Mouse (Mus musculus): ENCODE results near the gene Kiz. TPM values are rescaled to one million over a fixed set of nuclear protein-coding genes. Genes with fewer than 3 reads are reported as not detected.

Gene Kiz
- polyA plus RNA-seq (2016; fragmentation: Nextera tagmentation; extraction: Ambion mirVana): 24.8 and 26.2 TPM in 2 replicates

DNA sequence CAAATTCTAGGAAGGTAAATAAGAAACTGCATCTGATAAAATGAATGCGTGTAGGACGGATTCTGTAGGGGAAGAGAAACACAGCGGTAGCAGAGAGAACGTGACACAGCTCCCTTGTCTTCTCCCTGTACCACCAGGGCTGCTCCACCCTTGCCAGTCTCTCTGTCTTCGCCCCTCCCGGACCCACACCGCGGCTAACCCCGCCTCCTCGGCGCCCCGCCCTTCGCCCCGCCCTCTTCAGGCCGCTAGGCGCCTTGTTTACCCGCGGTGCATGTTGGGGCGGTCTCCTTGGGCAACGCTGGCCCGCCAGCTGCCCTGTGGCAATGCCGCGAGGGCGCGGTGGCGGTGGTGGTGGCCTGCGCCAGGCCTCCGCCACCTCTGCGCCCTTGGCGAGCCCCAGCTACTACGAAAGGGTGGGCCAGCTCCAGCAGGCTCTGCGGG is at the start of gene Kiz:
Gene Kiz, plus strand, starts transcription at position 266 of the 441 bp plus-strand sequence.
- Histone ChIP-seq H3K9me3 (replicated peaks) (no peaks in the 10 kb centered on the region), H3K27me3 (ENCODE audit: low read depth, poor library complexity, severe bottlenecking) (no peaks in the 10 kb centered on the region), H3K27ac (peak within 1 kb of the TSS; percentile 90), H3K4me1 (peaks cover 11% of the 10 kb centered on the region), H3K36me3 (no peaks in the 10 kb centered on the region), H3K4me3 (peak within 1 kb of the TSS; percentile 75)
- peak; percentile 97 for DNase-seq (ENCODE audit: low spot score)
- WGBS: under 1% methylated on average over 32 of the region's 32 CpGs

DNA sequence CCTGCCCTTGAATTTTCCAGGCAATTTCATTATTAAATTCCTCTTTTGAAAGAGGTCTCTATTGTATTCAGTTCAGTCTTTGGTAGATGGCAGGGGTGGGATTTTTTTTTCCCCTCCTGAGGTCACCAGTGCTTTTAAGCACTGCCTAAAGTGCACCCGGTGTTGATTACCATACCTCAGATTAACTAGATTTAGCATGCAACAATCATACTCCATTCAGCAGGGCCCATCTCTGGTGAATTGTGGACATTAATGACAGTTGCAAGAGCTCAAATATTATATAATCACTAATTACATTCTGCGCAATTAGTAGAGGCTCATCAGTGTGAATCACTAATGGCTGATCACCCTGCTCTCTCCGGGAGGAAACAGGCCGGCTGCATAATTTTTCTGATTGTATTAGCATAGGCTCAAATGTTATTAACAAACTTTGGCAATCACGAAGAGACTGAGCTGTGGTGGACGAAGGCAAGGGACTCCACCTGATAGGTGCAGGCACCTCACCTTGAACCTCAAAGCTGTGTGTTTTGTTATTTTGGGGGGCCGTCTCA is 45.9 kb upstream of the Kiz start:
- Histone ChIP-seq H3K4me3 (no peak overlapping the region), H3K27ac (no peak overlapping the region), H3K27me3 (ENCODE audit: low read depth, poor library complexity, severe bottlenecking) (no peaks in the 10 kb centered on the region), H3K4me1 (no peaks in the 10 kb centered on the region), H3K9me3 (replicated peaks) (no peaks in the 10 kb centered on the region), H3K36me3 (no peaks in the 10 kb centered on the region)
- 90% methylated on average over 7 of the region's 7 CpGs for WGBS
- no peak for DNase-seq (ENCODE audit: low spot score)

DNA sequence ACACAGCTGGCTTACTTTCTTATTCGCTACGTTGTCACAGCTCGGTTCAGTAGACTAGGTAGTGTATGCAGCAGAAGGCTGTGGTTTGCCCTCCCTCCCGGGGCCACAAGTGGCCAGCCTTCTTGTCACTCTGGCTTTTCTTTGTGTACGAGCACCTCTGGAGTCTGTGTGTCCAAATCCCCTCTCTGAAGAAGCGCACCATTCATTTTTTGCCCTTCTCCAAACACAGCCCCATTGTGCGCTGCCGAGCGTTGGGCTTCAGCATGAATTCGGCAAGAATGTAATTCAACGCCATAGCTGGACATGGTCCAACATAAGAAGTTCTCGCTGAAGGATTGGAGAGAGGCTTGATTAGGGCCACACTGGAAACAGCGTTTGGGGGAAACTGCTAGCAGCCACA is 45.0 kb upstream of the Kiz start:
- no peak overlapping the region for H3K4me3 ChIP-seq
- H3K27ac ChIP-seq: no peak overlapping the region
- H3K36me3 ChIP-seq: no peaks in the 10 kb centered on the region
- H3K27me3 ChIP-seq (ENCODE audit: low read depth, poor library complexity, severe bottlenecking): no peaks in the 10 kb centered on the region
- WGBS: 89% methylated on average over 13 of the region's 13 CpGs
- DNase-seq (ENCODE audit: low spot score): no peak
- H3K4me1 ChIP-seq: no peaks in the 10 kb centered on the region
- H3K9me3 ChIP-seq (replicated peaks): no peaks in the 10 kb centered on the region

DNA sequence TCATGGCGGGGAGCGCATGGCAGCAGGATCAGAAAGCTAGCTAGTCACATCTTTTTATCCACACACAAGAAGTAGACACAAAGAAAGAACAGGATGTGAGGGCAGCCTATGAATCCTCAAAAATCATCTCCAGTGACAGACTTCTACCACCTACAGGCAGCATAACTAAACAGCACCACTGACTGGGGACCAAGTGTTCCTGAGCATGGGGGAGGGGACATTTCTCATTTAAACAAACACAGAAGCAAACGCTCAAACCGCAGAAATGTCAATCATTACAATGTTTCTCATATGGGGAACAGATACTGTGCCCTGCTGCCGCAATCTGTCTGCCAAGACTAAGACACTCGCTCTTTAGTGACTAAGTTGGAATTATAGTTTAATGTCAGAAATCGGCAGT is 40.7 kb upstream of the Kiz start:
- H3K4me1 ChIP-seq: no peaks in the 10 kb centered on the region
- H3K4me3 ChIP-seq: no peak overlapping the region
- H3K27me3 ChIP-seq (ENCODE audit: low read depth, poor library complexity, severe bottlenecking): no peaks in the 10 kb centered on the region
- no peak for DNase-seq (ENCODE audit: low spot score)
- H3K9me3 ChIP-seq (replicated peaks): no peaks in the 10 kb centered on the region
- H3K36me3 ChIP-seq: no peaks in the 10 kb centered on the region
- H3K27ac ChIP-seq: no peak overlapping the region
- WGBS: 88% methylated on average over 7 of the region's 7 CpGs

DNA sequence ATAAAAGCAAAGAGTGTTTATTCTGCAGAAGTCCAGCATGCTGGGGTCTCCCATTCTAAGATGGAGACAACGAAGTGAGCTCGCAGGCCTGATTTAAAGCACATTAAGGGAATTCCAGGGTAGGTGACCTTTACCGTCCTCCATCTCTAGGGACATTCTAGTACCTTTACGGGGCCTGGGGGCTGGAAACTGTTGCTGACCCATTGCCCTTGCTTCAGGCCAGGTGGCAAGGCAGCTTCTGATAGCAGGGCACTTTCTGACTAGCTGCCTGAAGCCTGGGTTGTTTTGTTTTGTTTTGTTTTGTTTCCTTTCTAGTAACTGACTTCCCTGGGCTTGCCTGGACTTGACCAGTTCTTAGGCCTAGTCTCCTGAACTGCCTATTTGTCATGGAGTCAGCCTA is 36.6 kb upstream of the Kiz start:
- peaks cover 6% of the 10 kb centered on the region for H3K4me1 ChIP-seq
- H3K4me3 ChIP-seq: no peak overlapping the region
- H3K27ac ChIP-seq: no peak overlapping the region
- DNase-seq (ENCODE audit: low spot score): no peak
- H3K36me3 ChIP-seq: no peaks in the 10 kb centered on the region
- no peaks in the 10 kb centered on the region for H3K9me3 ChIP-seq (replicated peaks)
- WGBS: 80% methylated on average over 4 of the region's 4 CpGs
- no peaks in the 10 kb centered on the region for H3K27me3 ChIP-seq (ENCODE audit: low read depth, poor library complexity, severe bottlenecking)

DNA sequence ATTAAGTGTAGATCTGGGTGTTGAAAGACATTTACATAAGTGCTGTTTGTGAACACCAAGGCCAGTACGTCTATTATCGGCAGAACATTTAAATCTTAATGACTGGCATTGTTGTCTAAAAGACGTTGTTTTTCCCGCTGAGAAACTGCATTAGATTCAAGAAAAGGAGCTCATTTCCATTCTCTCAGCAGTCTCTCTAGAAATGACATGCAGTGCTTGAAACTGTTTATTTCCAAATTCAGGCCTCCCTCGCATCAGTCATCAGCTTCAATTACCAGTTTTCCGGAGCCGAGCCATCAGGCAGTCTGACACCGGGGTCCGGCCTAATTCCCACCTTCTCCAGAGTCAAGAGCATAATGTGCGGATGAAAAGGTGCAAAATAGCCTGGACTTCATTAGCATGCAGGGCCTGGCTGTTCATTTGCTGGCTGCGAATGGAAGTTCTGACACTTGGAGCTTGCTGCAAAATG is 32.1 kb upstream of the Kiz start:
- Histone ChIP-seq H3K9me3 (replicated peaks) (no peaks in the 10 kb centered on the region), H3K36me3 (no peaks in the 10 kb centered on the region), H3K27me3 (ENCODE audit: low read depth, poor library complexity, severe bottlenecking) (peaks cover 20% of the 10 kb centered on the region; the same call in 1 of the 2 replicates), H3K4me3 (no peak overlapping the region), H3K4me1 (peaks cover 11% of the 10 kb centered on the region), H3K27ac (no peak overlapping the region)
- DNase-seq (ENCODE audit: low spot score): no peak
- WGBS: 55% methylated on average over 11 of the region's 11 CpGs

DNA sequence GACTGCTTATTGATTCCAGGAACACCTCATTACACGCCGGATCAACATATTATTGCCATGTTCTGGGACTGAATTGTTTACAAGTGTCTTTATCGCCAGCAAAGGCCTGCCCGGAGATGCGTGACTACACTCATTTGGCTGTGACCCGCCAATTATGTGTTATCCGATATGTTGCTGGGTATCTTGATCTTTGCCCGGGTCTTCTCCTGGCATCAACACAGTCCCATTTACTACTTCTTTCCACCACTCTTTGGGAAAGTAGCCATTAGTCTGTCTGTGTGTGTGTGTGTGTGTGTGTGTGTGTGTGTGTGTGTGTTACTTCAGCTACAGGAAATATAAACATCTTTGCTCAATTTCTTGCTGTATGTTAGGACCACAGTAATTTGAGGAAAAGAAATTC is 31.6 kb upstream of the Kiz start:
- Histone ChIP-seq H3K27ac (no peak overlapping the region), H3K9me3 (replicated peaks) (no peaks in the 10 kb centered on the region), H3K36me3 (no peaks in the 10 kb centered on the region), H3K27me3 (ENCODE audit: low read depth, poor library complexity, severe bottlenecking) (peaks cover 26% of the 10 kb centered on the region), H3K4me1 (peaks cover 11% of the 10 kb centered on the region), H3K4me3 (no peak overlapping the region)
- no peak for DNase-seq (ENCODE audit: low spot score)
- 60% methylated on average over 8 of the region's 8 CpGs for WGBS

DNA sequence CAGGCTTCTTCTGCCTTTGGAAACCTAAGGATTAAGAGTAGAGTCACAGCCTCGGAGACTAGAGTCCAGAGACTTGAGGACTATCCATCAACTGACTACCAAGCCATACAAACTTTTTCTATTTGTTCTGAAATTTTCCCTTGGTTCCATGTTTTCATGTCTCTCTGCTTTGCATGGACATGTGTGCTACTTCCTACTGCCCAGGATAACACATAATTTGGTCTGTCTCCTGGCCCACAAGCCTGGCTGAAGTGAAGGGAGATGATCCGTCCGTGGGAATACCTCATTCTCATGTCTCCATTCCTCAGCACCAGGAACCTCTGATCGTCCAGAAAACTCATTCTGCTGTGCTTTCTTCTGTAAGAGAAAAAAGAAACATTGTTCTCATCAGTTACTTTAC is 27.7 kb upstream of the Kiz start:
- H3K36me3 ChIP-seq: no peaks in the 10 kb centered on the region
- DNase-seq (ENCODE audit: low spot score): no peak
- H3K27ac ChIP-seq: no peak overlapping the region
- H3K27me3 ChIP-seq (ENCODE audit: low read depth, poor library complexity, severe bottlenecking): peaks cover 64% of the 10 kb centered on the region
- H3K4me1 ChIP-seq: peaks cover 11% of the 10 kb centered on the region
- 88% methylated on average over 4 of the region's 4 CpGs for WGBS
- no peaks in the 10 kb centered on the region for H3K9me3 ChIP-seq (replicated peaks)
- no peak overlapping the region for H3K4me3 ChIP-seq

DNA sequence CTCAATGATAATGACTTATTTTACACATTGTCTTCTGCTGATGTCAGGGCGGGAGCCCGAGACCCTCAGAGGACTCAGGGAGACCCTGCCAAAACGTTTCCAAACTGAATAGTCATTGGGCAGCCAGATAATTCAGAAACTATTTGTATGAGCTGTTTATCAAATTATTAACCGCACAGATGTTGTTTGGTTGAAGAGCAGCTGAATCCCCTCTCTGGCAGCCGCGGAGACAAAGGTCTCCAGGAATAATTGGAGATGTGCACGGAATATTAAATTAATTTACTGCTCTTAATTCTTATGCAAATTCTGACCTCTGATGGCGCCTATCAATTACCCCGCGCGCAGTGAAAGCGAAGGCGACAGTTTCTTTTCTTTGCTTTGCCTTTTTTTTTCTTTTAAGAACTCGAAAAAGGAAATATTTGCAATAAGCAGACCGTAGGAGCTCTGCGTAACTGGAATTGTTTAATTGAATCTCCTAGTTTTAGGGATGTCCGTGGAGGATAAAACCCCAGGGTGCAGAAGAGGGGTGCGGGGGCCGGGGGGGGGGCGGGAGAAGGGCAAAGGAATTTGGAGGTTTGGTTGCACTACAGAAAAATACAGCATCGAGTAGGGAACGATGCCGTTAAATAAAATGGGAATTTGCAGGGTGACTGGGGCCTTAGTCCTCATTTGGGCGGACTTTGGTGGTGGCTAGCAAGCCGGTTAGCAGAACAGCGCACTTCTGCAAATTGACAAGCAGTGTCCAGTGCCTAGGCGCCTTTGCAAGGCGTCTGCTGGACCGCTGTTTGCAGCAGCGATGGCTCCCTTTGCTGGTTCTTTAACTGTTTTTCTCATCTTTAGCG is 22.2 kb upstream of the Kiz start:
- H3K27ac ChIP-seq: no peak overlapping the region
- peaks cover 99% of the 10 kb centered on the region for H3K27me3 ChIP-seq (ENCODE audit: low read depth, poor library complexity, severe bottlenecking)
- no peaks in the 10 kb centered on the region for H3K36me3 ChIP-seq
- H3K9me3 ChIP-seq (replicated peaks): no peaks in the 10 kb centered on the region
- peaks cover 14% of the 10 kb centered on the region for H3K4me1 ChIP-seq
- peak; percentile 41 for DNase-seq (ENCODE audit: low spot score)
- 5% methylated on average over 31 of the region's 31 CpGs for WGBS
- no peak overlapping the region; the same call in 1 of the 2 replicates for H3K4me3 ChIP-seq

DNA sequence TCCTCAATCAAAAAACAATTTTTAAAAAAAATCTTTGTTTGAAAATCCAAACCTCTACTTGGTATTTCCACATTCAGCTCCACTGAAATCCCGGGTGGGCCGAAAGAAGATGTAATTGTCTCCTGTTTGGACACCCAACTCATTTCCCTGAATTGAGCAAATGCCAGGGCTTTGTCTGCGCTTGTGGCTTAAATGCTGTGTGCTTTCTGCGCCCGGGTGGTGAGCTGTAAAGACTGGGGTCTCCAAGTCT is 21.7 kb upstream of the Kiz start:
- Histone ChIP-seq H3K9me3 (replicated peaks) (no peaks in the 10 kb centered on the region), H3K36me3 (no peaks in the 10 kb centered on the region), H3K27ac (no peak overlapping the region), H3K4me3 (peak overlapping the region; percentile 40), H3K4me1 (peaks cover 20% of the 10 kb centered on the region), H3K27me3 (ENCODE audit: low read depth, poor library complexity, severe bottlenecking) (peaks cover 99% of the 10 kb centered on the region)
- under 1% methylated on average over 5 of the region's 5 CpGs for WGBS
- DNase-seq (ENCODE audit: low spot score): no peak

DNA sequence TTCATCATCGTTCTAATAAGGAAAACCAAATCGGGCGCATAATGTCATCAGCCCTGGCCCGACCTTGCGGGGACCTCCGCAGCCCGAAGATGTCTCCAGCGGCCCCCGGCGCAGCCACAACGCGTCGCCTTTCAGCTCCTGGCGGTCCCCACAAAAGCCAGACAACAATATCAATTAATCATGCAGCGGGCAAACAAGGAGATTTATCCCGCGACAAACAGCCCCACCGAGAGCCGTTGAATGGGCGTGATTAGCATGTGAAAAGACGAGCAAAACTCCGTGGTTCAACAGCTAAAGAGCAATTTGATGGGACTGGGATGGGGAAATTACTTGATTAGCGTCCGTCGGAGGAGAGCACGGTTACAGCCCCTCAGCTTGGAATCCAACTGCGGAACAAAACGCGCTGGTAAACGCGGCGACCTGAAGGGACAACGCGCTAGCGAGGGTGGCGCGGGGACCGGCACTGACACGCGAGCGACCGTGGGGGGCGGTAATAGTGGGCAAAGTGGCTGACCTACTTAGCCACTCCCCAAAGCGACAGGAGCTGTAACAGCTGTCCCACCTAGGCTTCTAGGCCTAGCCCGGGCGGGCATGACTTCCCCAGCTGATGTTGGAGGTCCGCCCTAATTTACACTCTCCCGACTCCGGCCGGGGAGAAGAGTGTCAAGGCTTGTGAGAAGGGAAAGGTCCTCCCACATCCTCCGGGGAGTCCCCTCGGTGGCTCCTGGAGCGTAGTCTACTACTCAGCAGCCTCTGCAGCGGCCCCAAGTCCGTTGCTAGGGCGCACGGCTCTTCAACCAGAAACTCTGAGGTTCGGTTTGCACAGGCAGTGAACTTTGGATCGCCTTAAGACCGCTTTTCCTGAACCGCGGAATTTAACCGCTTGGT is 21.1 kb upstream of the Kiz start:
- Histone ChIP-seq H3K36me3 (no peaks in the 10 kb centered on the region), H3K27me3 (ENCODE audit: low read depth, poor library complexity, severe bottlenecking) (peaks cover 100% of the 10 kb centered on the region), H3K4me1 (peaks cover 25% of the 10 kb centered on the region), H3K4me3 (peak overlapping the region; percentile 40), H3K27ac (no peak overlapping the region), H3K9me3 (replicated peaks) (no peaks in the 10 kb centered on the region)
- DNase-seq (ENCODE audit: low spot score): peak; percentile 70
- WGBS: under 1% methylated on average over 63 of the region's 63 CpGs

DNA sequence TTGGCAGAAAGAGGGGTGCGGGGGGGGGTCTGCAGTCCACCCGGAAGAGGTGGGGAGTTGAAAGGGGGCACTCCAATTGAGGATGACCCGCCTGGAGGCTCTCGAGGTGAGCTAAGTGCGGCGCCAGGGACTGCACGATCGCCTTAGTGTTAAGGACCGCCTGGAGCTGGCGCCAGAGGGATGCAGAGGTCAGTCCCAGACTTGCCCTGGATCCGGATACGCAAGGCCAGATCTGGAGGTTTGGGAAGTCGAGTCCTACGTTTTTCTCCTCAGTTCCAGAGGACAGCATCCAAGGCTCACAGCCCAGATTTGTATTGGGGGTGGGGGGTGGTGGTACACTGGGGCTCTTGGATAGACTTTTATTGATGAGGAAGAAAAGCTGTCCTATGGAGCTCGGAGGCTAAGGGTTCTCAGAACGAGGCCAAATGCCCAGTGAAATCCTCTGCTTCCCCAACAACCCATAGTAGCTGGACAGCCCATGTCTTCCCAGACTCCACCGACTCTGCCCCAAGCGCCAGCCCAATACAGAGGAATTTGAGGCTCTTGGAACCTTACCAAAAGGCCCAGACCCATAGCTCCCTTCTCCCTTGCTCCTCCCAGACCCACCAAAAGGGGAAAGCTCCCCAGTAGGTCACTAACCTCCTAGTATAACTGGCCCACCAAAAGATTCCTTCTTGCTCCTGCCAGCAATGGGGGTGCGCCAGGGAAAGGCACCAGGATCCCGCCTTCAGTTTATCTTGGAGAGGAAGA is 20.2 kb upstream of the Kiz start:
- no peaks in the 10 kb centered on the region for H3K9me3 ChIP-seq (replicated peaks)
- WGBS: under 1% methylated on average over 20 of the region's 20 CpGs
- H3K27me3 ChIP-seq (ENCODE audit: low read depth, poor library complexity, severe bottlenecking): peaks cover 100% of the 10 kb centered on the region
- H3K4me3 ChIP-seq: peak overlapping the region; percentile 40
- peak; percentile 60 for DNase-seq (ENCODE audit: low spot score)
- H3K36me3 ChIP-seq: no peaks in the 10 kb centered on the region
- H3K27ac ChIP-seq: no peak overlapping the region
- H3K4me1 ChIP-seq: peaks cover 26% of the 10 kb centered on the region

Data from limb, embryonic 10.5 days (tissue).